Mouse (Mus musculus): ENCODE data around the gene Olfr1221. TPM values are rescaled to one million over a fixed set of nuclear protein-coding genes. Genes with fewer than 3 reads are reported as not detected.
"Not testable (repeated sequence)": the region's sequence is repeated elsewhere in the genome, so short reads cannot be mapped to it uniquely, and the experiment has no call there.

Olfr1221 gene
- not detected in 2 replicates for polyA plus RNA-seq (2015; fragmentation: Nextera tagmentation; extraction: Ambion mirVana)

DNA sequence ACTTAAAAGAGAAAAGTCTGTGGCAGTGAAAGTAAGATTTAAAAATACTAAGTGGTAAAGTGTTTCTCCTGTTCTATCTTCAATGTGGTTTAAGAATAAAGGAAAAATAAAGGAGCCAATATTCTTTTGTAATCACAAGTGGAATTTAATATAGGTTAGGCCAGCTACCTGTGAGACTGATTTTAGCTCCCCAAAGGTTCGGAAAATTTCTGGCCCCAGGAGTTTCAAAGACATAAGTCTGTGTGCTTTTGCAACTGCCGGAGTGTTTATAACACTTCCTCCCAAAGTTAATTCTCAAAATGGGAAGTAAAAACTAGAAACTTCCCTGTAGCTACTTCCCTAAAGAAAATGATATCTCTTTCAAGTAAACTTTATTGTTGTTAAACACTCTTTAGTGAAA is at the start of gene Olfr1221:
Gene Olfr1221 (minus strand): TSS at position 101 of the 400 bp plus-strand sequence.
- 91% methylated on average over 2 of the region's 2 CpGs for WGBS
- ATAC-seq (ENCODE audit: low read depth): no peak
- no peak within 1 kb of the TSS for H3K9ac ChIP-seq
- no peak within 1 kb of the TSS for H3K27ac ChIP-seq (replicated peaks)
- H3K27me3 ChIP-seq: no peaks in the 10 kb centered on the region
- H3K36me3 ChIP-seq: no peaks in the 10 kb centered on the region
- H3K4me2 ChIP-seq: no peak within 1 kb of the TSS
- H3K4me1 ChIP-seq (replicated peaks): no peaks in the 10 kb centered on the region
- H3K4me3 ChIP-seq: no peak within 1 kb of the TSS
- H3K9me3 ChIP-seq: no peaks in the 10 kb centered on the region

DNA sequence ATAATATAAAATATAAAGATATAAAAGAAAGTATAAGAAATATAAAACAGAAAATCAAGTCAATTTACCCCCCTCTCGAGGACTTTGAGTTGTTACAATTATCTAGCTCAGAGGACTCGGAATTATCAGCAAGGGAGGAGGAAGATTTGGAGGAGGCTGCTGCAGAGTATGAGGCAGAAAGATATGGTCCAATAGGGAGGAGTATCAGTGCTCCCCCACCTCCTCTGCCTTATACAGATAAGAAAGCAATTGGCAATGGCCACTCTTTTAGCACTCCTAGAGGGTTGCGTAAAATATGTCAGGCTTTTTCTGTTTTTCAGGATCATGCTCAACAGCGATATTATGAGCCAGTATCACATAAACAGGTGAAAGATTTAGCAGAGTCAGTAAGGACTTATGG is 47.6 kb upstream of the Olfr1221 start:
- not testable (repeated sequence) for H3K9me3 ChIP-seq; H3K27me3 ChIP-seq; H3K27ac ChIP-seq (replicated peaks); ATAC-seq (ENCODE audit: low read depth); H3K36me3 ChIP-seq; H3K9ac ChIP-seq; H3K4me2 ChIP-seq; H3K4me3 ChIP-seq; H3K4me1 ChIP-seq (replicated peaks)
- 88% methylated on average over 4 of the region's 4 CpGs for WGBS

DNA sequence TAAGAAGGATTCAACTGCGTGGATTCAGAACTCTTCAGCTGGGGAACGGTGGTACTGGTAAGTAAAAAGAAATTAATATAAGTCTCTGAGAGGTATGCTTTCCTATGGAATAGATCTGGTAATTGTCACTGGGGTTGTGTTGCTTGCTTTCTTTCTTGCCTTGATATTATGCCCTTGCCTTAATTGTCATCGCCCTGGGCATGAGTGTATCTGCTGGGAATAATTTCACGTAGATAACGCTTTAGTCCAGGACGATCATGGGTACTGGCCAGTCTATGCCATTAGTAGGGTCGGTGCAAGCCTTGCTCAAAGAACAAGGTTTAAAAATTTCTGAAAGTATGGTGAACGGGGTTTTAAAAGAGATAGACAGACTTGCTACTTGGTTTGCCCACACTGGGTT is 46.9 kb upstream of the Olfr1221 start, which contains the start of gene Olfr1224-ps1:
Gene Olfr1224-ps1 (minus strand): TSS at position 101 of the 400 bp plus-strand sequence.
- H3K9me3 ChIP-seq; H3K36me3 ChIP-seq; H3K27ac ChIP-seq (replicated peaks); H3K27me3 ChIP-seq; H3K4me2 ChIP-seq; H3K9ac ChIP-seq; H3K4me1 ChIP-seq (replicated peaks); H3K4me3 ChIP-seq; ATAC-seq (ENCODE audit: low read depth): not testable (repeated sequence)
- WGBS: 92% methylated on average over 8 of the region's 8 CpGs

DNA sequence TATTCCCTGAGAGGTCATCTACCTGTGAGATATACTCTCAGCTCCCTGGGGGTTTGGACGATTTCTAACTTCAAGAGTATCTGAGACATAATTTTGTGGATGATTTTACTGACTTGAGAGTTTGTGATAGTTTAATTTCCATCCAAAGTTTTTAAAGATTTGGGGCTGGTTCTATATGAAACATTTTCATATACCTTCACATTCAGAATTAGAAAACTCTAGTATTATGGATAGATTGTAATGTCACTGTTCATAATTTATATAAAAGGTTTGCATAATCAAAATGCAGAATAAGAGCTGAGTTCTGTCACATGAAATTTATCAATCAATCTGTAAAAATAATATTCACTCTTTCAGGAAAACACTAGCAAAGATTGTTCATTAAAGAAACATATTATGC is 34.4 kb upstream of the Olfr1221 start, which contains the start of gene Olfr1223:
Gene Olfr1223 (minus strand): TSS at position 101 of the 400 bp plus-strand sequence.
- H3K4me2 ChIP-seq: no peak within 1 kb of the TSS
- no peak within 1 kb of the TSS for H3K27ac ChIP-seq (replicated peaks)
- H3K4me1 ChIP-seq (replicated peaks): no peaks in the 10 kb centered on the region
- no peak within 1 kb of the TSS for H3K4me3 ChIP-seq
- no peak for ATAC-seq (ENCODE audit: low read depth)
- H3K27me3 ChIP-seq: no peaks in the 10 kb centered on the region
- H3K36me3 ChIP-seq: no peaks in the 10 kb centered on the region
- no peaks in the 10 kb centered on the region for H3K9me3 ChIP-seq
- WGBS: 76% methylated on average over 1 of the region's 1 CpGs
- H3K9ac ChIP-seq: no peak within 1 kb of the TSS

DNA sequence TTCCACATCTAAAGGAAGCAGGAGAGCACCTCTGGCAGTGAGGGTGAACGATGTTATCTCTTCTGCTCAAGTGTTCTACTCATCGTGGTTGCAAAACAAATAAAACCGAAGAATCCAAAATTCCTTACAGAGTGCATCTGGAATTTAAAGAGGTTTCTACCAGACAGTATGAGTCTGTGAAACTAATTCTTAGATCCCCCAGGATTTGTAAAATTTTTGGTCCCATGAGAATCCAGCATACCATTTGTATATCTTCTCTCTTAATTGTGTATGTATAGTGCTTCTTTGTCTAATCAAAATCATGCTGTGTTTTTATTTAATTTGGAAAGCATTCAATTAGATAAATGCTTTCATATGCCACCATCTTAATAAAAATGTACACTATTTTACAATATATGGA is 15.9 kb upstream of the Olfr1221 start, which contains the start of gene Olfr1222:
Gene Olfr1222 (minus strand): TSS at position 101 of the 400 bp plus-strand sequence.
- Histone ChIP-seq H3K27ac (replicated peaks) (no peak within 1 kb of the TSS), H3K27me3 (no peaks in the 10 kb centered on the region), H3K9me3 (no peaks in the 10 kb centered on the region), H3K4me3 (no peak within 1 kb of the TSS), H3K4me1 (replicated peaks) (no peaks in the 10 kb centered on the region), H3K36me3 (no peaks in the 10 kb centered on the region), H3K4me2 (no peak within 1 kb of the TSS), H3K9ac (no peak within 1 kb of the TSS)
- no peak for ATAC-seq (ENCODE audit: low read depth)
- WGBS: 84% methylated on average over 3 of the region's 3 CpGs

DNA sequence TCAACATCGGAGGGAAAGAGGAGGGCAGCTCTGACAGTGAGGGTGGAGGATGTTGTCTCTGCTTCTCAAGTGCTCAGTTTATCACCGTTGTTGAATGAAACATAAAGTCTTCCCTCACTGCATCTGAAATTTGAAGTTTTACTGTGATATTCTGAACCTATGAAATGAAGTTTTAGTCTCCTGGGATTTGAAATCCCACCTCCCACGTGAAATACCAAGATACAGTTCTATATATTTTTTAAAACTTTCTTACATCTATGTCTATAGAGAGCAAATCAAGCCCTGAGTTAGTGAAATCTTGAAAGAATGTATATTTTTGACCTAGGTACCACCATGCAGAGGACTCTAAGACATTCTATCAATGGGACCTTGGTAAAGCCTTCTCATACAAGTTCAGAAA is 10.3 kb downstream of the Olfr1221 start, which contains the start of gene Olfr1220:
Gene Olfr1220 (minus strand): TSS at position 101 of the 400 bp plus-strand sequence.
- H3K9me3 ChIP-seq: no peaks in the 10 kb centered on the region
- H3K4me2 ChIP-seq: no peak within 1 kb of the TSS
- ATAC-seq (ENCODE audit: low read depth): no peak
- H3K27me3 ChIP-seq: no peaks in the 10 kb centered on the region
- 82% methylated on average over 3 of the region's 3 CpGs for WGBS
- no peaks in the 10 kb centered on the region for H3K36me3 ChIP-seq
- H3K9ac ChIP-seq: no peak within 1 kb of the TSS
- no peak within 1 kb of the TSS for H3K27ac ChIP-seq (replicated peaks)
- no peak within 1 kb of the TSS for H3K4me3 ChIP-seq
- no peaks in the 10 kb centered on the region for H3K4me1 ChIP-seq (replicated peaks)

DNA sequence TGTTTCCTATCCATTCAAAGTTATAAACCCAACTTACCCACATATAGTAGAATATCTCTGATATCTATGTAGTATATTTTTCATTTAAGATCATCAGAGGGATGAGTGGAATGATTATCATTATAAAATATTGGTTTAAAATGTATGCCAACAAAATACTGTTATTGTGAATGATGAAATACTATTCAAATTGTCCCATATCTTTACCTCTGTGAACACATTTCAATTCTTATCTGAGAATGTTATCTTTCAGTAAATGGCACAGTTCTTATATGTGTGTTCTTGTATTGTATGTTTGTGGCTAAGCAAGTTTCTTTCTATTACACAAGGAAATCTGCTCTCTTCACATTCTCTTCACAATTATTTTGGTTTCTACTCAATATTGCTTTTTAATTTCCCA is 11.4 kb downstream of the Olfr1221 start:
- H3K9me3 ChIP-seq: no peaks in the 10 kb centered on the region
- no peak overlapping the region for H3K9ac ChIP-seq
- no peak overlapping the region for H3K4me3 ChIP-seq
- H3K27me3 ChIP-seq: no peaks in the 10 kb centered on the region
- no peak overlapping the region for H3K4me2 ChIP-seq
- H3K4me1 ChIP-seq (replicated peaks): no peaks in the 10 kb centered on the region
- no peak overlapping the region for H3K27ac ChIP-seq (replicated peaks)
- no peak for ATAC-seq (ENCODE audit: low read depth)
- H3K36me3 ChIP-seq: no peaks in the 10 kb centered on the region

DNA sequence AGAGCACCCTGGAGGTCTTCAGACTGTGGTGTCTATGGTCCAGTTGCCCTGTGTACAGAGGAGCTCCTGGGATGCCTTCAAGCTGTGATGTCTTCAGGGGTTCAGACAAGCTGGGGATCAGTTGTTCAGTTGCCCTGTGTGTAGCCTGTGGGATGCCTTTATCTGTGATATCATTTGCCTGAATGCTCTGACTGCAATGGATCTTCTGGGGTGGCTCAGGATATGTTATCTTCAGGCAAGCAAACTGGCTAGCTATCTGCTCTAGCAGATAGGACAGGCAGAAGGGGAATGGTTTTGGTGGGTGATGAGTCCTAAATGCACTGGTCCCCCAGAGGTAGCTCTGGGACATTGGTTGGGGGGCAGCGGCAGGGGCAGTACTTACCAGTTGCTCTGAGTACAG is 23.2 kb downstream of the Olfr1221 start:
- no peak for ATAC-seq (ENCODE audit: low read depth)
- Histone ChIP-seq H3K27me3 (no peaks in the 10 kb centered on the region), H3K4me3 (no peak overlapping the region), H3K36me3 (no peaks in the 10 kb centered on the region), H3K9ac (no peak overlapping the region), H3K4me2 (no peak overlapping the region), H3K4me1 (replicated peaks) (no peaks in the 10 kb centered on the region), H3K27ac (replicated peaks) (no peak overlapping the region), H3K9me3 (no peaks in the 10 kb centered on the region)
- WGBS: 100% methylated on average over 1 of the region's 1 CpGs

DNA sequence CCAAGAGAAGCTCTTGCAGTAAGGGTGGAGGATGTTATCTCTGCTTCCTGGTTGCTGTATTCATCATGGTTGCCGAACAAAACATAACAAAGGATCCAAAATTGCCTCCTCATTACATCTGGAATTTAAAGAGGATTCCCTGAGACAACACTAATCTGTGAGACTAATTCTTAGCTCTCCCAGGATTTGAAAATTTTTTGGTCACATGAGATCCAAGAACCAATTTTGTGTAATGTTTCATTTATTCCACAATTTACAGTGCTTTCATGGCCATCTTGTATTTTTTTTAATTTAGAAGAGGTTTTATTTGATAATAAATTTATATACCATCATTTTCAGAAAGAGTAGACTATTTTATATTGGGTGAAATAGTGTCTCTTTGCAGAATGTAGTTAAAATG is 33.7 kb downstream of the Olfr1221 start, which contains the start of gene Olfr1219:
Gene Olfr1219 (minus strand): TSS at position 101 of the 400 bp plus-strand sequence.
- Histone ChIP-seq H3K4me1 (replicated peaks) (no peaks in the 10 kb centered on the region), H3K9ac (no peak within 1 kb of the TSS), H3K27ac (replicated peaks) (no peak within 1 kb of the TSS), H3K36me3 (no peaks in the 10 kb centered on the region), H3K4me2 (no peak within 1 kb of the TSS), H3K4me3 (no peak within 1 kb of the TSS), H3K27me3 (no peaks in the 10 kb centered on the region), H3K9me3 (no peaks in the 10 kb centered on the region)
- 58% methylated on average over 1 of the region's 1 CpGs for WGBS
- ATAC-seq (ENCODE audit: low read depth): no peak

DNA sequence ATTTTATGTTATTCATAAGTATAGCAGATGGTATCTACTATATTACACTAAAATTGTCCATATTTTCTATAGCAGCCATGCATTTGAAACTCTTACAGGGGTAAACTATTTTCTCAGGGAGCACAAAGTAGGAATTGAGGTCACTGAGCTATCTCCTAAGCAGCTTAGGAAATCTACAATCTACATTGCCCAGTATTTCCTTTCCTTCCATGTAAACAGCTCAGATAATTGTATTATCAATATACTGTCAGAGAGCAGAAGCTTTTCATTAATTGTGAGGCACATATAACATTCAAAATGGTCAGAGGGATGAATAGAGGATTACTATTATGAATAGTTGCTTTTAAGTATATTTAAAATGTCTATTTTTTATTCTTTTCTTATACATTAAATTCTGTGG is 35.6 kb downstream of the Olfr1221 start:
- H3K4me2 ChIP-seq: no peak overlapping the region
- H3K36me3 ChIP-seq: no peaks in the 10 kb centered on the region
- H3K27me3 ChIP-seq: no peaks in the 10 kb centered on the region
- H3K4me1 ChIP-seq (replicated peaks): no peaks in the 10 kb centered on the region
- no peak overlapping the region for H3K9ac ChIP-seq
- no peak overlapping the region for H3K27ac ChIP-seq (replicated peaks)
- no peak for ATAC-seq (ENCODE audit: low read depth)
- H3K4me3 ChIP-seq: no peak overlapping the region
- H3K9me3 ChIP-seq: no peaks in the 10 kb centered on the region

DNA sequence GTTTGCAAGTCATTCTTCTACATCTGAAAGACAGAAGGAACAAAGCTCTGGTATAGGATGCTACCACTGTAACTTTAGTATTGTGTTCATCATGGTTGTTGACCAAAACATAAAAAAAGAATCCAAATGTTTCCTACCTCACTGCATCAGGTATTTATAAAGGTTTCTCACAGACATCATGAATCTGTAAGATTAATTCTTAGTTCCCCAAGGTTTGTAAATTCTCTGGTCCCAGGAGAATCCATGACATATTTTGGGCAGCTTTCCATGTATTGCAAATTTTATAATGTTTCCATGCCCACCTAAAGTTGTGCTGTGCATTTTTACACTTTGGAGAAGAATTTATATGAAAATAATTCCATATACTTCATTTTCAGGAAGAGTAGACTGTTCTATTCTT is 56.0 kb downstream of the Olfr1221 start, which contains the start of gene Olfr1218:
Gene Olfr1218 (minus strand): TSS at position 101 of the 400 bp plus-strand sequence.
- no peaks in the 10 kb centered on the region for H3K9me3 ChIP-seq
- H3K27ac ChIP-seq (replicated peaks): no peak within 1 kb of the TSS
- H3K4me1 ChIP-seq (replicated peaks): no peaks in the 10 kb centered on the region
- no peak within 1 kb of the TSS for H3K9ac ChIP-seq
- H3K27me3 ChIP-seq: no peaks in the 10 kb centered on the region
- no peak within 1 kb of the TSS for H3K4me3 ChIP-seq
- H3K4me2 ChIP-seq: no peak within 1 kb of the TSS
- ATAC-seq (ENCODE audit: low read depth): no peak
- no peaks in the 10 kb centered on the region for H3K36me3 ChIP-seq

Measured in neural tube, embryonic 13.5 days (tissue).